Mouse (Mus musculus): ENCODE data around the gene Parvb. TPM values are rescaled to one million over a fixed set of nuclear protein-coding genes. Genes with fewer than 3 reads are reported as not detected.

The Parvb gene
- total and polyA plus RNA-seq, 2 experiments from 2014 or later: 4.3 to 9.4 TPM

- Histone ChIP-seq H3K9ac (no peak overlapping the region), H3K27ac (ENCODE audit: low read depth, low read length) (no peak overlapping the region), H3K36me3 (ENCODE audit: insufficient read depth) (no peaks in the 10 kb centered on the region), H3K4me2 (ENCODE audit: low read depth) (peak overlapping the region; percentile 27), H3K27me3 (ENCODE audit: insufficient read depth, low read length) (no peaks in the 10 kb centered on the region), H3K9me3 (ENCODE audit: low read length) (no peaks in the 10 kb centered on the region), H3K4me1 (ENCODE audit: insufficient read depth) (peaks cover 7% of the 10 kb centered on the region), H3K4me3 (ENCODE audit: low read depth, low read length) (no peak overlapping the region)
- WGBS: 15% methylated on average over 16 of the region's 16 CpGs
- peak; percentile 65 for DNase-seq
- no peak for TF ChIP-seq CTCF (IDR thresholded peaks at IDR 0.05; ENCODE audit: low read depth)
- peak; percentile 67 for ATAC-seq
Observed at GRCm38 (mm10) chr15:84238991-84239401, 7.2 kb downstream of the Parvb start.

- Histone ChIP-seq H3K9ac (no peak overlapping the region), H3K27ac (ENCODE audit: low read depth, low read length) (no peak overlapping the region), H3K27me3 (ENCODE audit: insufficient read depth, low read length) (no peaks in the 10 kb centered on the region), H3K4me3 (ENCODE audit: low read depth, low read length) (no peak overlapping the region), H3K36me3 (ENCODE audit: insufficient read depth) (no peaks in the 10 kb centered on the region), H3K4me1 (ENCODE audit: insufficient read depth) (peaks cover 7% of the 10 kb centered on the region), H3K9me3 (ENCODE audit: low read length) (no peaks in the 10 kb centered on the region), H3K4me2 (ENCODE audit: low read depth) (no peak overlapping the region)
- WGBS: 54% methylated on average over 7 of the region's 7 CpGs
- no peak for TF ChIP-seq CTCF (IDR thresholded peaks at IDR 0.05; ENCODE audit: low read depth)
- ATAC-seq (no peak), DNase-seq (no peak)
Observed at GRCm38 (mm10) chr15:84241520-84241919, 9.7 kb downstream of the Parvb start.

- H3K9ac ChIP-seq: no peak overlapping the region
- no peak for TF ChIP-seq CTCF (IDR thresholded peaks at IDR 0.05; ENCODE audit: low read depth)
- no peaks in the 10 kb centered on the region for H3K27me3 ChIP-seq (ENCODE audit: insufficient read depth, low read length)
- no peaks in the 10 kb centered on the region for H3K9me3 ChIP-seq (ENCODE audit: low read length)
- no peaks in the 10 kb centered on the region for H3K36me3 ChIP-seq (ENCODE audit: insufficient read depth)
- 42% methylated on average over 7 of the region's 7 CpGs for WGBS
- peak; percentile 64 for DNase-seq
- no peak overlapping the region for H3K4me2 ChIP-seq (ENCODE audit: low read depth)
- H3K4me3 ChIP-seq (ENCODE audit: low read depth, low read length): no peak overlapping the region
- peak overlapping the region; percentile 64; the same call in 1 of the 2 replicates for H3K27ac ChIP-seq (ENCODE audit: low read depth, low read length)
- no peaks in the 10 kb centered on the region for H3K4me1 ChIP-seq (ENCODE audit: insufficient read depth)
- ATAC-seq: peak; percentile 81
Observed at GRCm38 (mm10) chr15:84245104-84245503, 13.3 kb downstream of the Parvb start.

- no peak overlapping the region for H3K9ac ChIP-seq
- DNase-seq: no peak
- no peaks in the 10 kb centered on the region for H3K9me3 ChIP-seq (ENCODE audit: low read length)
- ATAC-seq: no peak
- no peak overlapping the region for H3K4me3 ChIP-seq (ENCODE audit: low read depth, low read length)
- no peaks in the 10 kb centered on the region for H3K4me1 ChIP-seq (ENCODE audit: insufficient read depth)
- H3K4me2 ChIP-seq (ENCODE audit: low read depth): no peak overlapping the region
- H3K27me3 ChIP-seq (ENCODE audit: insufficient read depth, low read length): no peaks in the 10 kb centered on the region
- no peak for TF ChIP-seq CTCF (IDR thresholded peaks at IDR 0.05; ENCODE audit: low read depth)
- no peaks in the 10 kb centered on the region for H3K36me3 ChIP-seq (ENCODE audit: insufficient read depth)
- WGBS: 76% methylated on average over 6 of the region's 6 CpGs
- H3K27ac ChIP-seq (ENCODE audit: low read depth, low read length): no peak overlapping the region
Observed at GRCm38 (mm10) chr15:84246195-84246594, 14.4 kb downstream of the Parvb start.

- ATAC-seq: no peak
- DNase-seq: no peak
- Histone ChIP-seq H3K9me3 (ENCODE audit: low read length) (no peaks in the 10 kb centered on the region), H3K4me3 (ENCODE audit: low read depth, low read length) (no peak overlapping the region), H3K36me3 (ENCODE audit: insufficient read depth) (no peaks in the 10 kb centered on the region), H3K9ac (no peak overlapping the region), H3K27ac (ENCODE audit: low read depth, low read length) (no peak overlapping the region), H3K4me1 (ENCODE audit: insufficient read depth) (no peaks in the 10 kb centered on the region), H3K4me2 (ENCODE audit: low read depth) (no peak overlapping the region), H3K27me3 (ENCODE audit: insufficient read depth, low read length) (no peaks in the 10 kb centered on the region)
- WGBS: 92% methylated on average over 3 of the region's 3 CpGs
- no peak for TF ChIP-seq CTCF (IDR thresholded peaks at IDR 0.05; ENCODE audit: low read depth)
Observed at GRCm38 (mm10) chr15:84247309-84247708, 15.5 kb downstream of the Parvb start.

- no peak for TF ChIP-seq CTCF (IDR thresholded peaks at IDR 0.05; ENCODE audit: low read depth)
- no peak for DNase-seq
Observed at GRCm38 (mm10) chr15:84251227-84251626, 19.4 kb downstream of the Parvb start.

GRCm38 (mm10) chr15:84252645-84253044 lies 20.8 kb downstream of the Parvb start:
- H3K4me1 ChIP-seq (ENCODE audit: insufficient read depth): peaks cover 9% of the 10 kb centered on the region; the same call in 1 of the 2 replicates
- H3K27ac ChIP-seq (ENCODE audit: low read depth, low read length): no peak overlapping the region
- H3K4me2 ChIP-seq (ENCODE audit: low read depth): no peak overlapping the region
- H3K9me3 ChIP-seq (ENCODE audit: low read length): no peaks in the 10 kb centered on the region
- ATAC-seq (no peak), DNase-seq (no peak)
- no peaks in the 10 kb centered on the region for H3K27me3 ChIP-seq (ENCODE audit: insufficient read depth, low read length)
- no peaks in the 10 kb centered on the region for H3K36me3 ChIP-seq (ENCODE audit: insufficient read depth)
- WGBS: 90% methylated on average over 7 of the region's 7 CpGs
- H3K4me3 ChIP-seq (ENCODE audit: low read depth, low read length): no peak overlapping the region
- H3K9ac ChIP-seq: no peak overlapping the region
- no peak for TF ChIP-seq CTCF (IDR thresholded peaks at IDR 0.05; ENCODE audit: low read depth)

More at GRCm38 (mm10) chr15:84251227-84251626, 19.4 kb downstream of the Parvb start:
- no peak for ATAC-seq
- no peaks in the 10 kb centered on the region for H3K27me3 ChIP-seq (ENCODE audit: insufficient read depth, low read length)
- H3K36me3 ChIP-seq (ENCODE audit: insufficient read depth): no peaks in the 10 kb centered on the region
- no peak overlapping the region for H3K9ac ChIP-seq
- no peak overlapping the region for H3K27ac ChIP-seq (ENCODE audit: low read depth, low read length)
- H3K9me3 ChIP-seq (ENCODE audit: low read length): no peaks in the 10 kb centered on the region
- H3K4me3 ChIP-seq (ENCODE audit: low read depth, low read length): no peak overlapping the region
- no peak overlapping the region for H3K4me2 ChIP-seq (ENCODE audit: low read depth)
- 40% methylated on average over 13 of the region's 13 CpGs for WGBS
- peaks cover 5% of the 10 kb centered on the region; the same call in 1 of the 2 replicates for H3K4me1 ChIP-seq (ENCODE audit: insufficient read depth)
